ENCODE assay signal across 8 mouse cellular contexts in the genomic region with DNA sequence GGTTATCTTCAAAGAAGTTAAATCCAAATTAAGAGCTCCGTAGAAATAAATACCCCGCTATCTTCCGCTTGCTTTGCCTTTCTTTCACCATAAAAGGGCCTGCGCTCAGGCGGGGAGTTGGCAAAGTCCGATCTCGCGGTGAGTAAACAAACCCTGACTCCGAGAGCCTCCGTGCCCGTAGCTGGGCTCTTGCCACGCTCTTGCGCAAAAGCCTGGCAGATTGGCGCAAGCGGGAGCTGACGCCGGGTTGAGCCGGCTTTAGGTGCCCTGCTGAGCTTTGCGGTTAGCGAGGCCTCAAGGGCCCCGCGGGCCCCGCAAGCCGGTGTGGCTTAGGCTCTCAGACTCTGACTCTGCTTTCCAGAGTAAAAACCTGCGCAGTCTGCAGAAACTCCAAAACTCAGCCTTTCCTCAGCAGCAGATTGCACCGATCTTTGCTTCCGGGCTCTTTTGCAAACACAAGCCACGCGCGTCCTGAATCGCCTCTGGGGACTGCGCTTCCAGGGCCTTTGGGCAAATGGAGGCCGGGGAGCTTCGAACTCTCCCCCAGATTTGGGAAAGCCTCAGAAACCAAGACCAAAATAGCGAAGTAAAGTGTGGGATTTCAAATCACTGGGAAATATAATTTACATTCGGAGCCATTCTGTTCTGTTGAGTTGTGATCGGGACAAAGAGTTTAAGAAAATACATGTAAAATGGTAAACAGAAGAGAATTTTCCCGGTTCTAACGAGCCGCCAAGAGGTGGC. TPM values are rescaled to one million over a fixed set of nuclear protein-coding genes. Genes with fewer than 3 reads are reported as not detected.
DNase-seq lines count a peak whose midpoint lies in the region; ATAC-seq lines count a peak whose summit lies in the region.

No protein-coding gene starts in this region.

- no peaks in the 10 kb centered on the region for H3K9me3 ChIP-seq in forebrain, embryonic 12.5 days
- no peaks in the 10 kb centered on the region for H3K9me3 ChIP-seq in midbrain, embryonic 10.5 days (replicated peaks)

- H3K27me3 ChIP-seq in forebrain, embryonic 12.5 days: peaks cover 96% of the 10 kb centered on the region
- peaks cover 100% of the 10 kb centered on the region for H3K27me3 ChIP-seq in midbrain, embryonic 10.5 days (ENCODE audit: low read depth, poor library complexity, severe bottlenecking)

- peak; percentile 14 for DNase-seq in thymus, postnatal 14 days
- no peak for DNase-seq in thymus, postnatal 0 days (ENCODE audit: low spot score)
- DNase-seq in heart, postnatal 36 days: peak; percentile 72 to 81
- peak; percentile 43 for DNase-seq in large intestine, adult 2 months (ENCODE audit: low read depth, low spot score)
- DNase-seq in midbrain, embryonic 10.5 days (ENCODE audit: low spot score): peak; percentile 50
- DNase-seq in testis, postnatal 10 days (ENCODE audit: low spot score): peak; percentile 49
- no peak for DNase-seq in right cerebral cortex, postnatal 36 days (ENCODE audit: low spot score in 2 of 2)

- H3K4me3 ChIP-seq in forebrain, embryonic 12.5 days (replicated peaks): peak overlapping the region; percentile 46
- peak overlapping the region; percentile 65 for H3K4me3 ChIP-seq in midbrain, embryonic 10.5 days

- WGBS in forebrain, embryonic 12.5 days: under 1% methylated on average over 40 of the region's 40 CpGs
- WGBS in large intestine, adult 2 months: 2% methylated on average over 40 of the region's 40 CpGs
- WGBS in midbrain, embryonic 10.5 days: under 1% methylated on average over 40 of the region's 40 CpGs

- H3K27ac ChIP-seq in forebrain, embryonic 12.5 days: 0 out of 2 replicates have a peak overlapping the region, but pooled peaks have one; percentile 19
- H3K27ac ChIP-seq in midbrain, embryonic 10.5 days (replicated peaks): no peak overlapping the region; the same call in 1 of the 2 replicates

- no peaks in the 10 kb centered on the region for H3K36me3 ChIP-seq in forebrain, embryonic 12.5 days (replicated peaks)
- no peaks in the 10 kb centered on the region for H3K36me3 ChIP-seq in midbrain, embryonic 10.5 days

- peaks cover 45% of the 10 kb centered on the region for H3K4me1 ChIP-seq in forebrain, embryonic 12.5 days
- peaks cover 47% of the 10 kb centered on the region for H3K4me1 ChIP-seq in midbrain, embryonic 10.5 days

- peak overlapping the region; percentile 85 for H3K4me2 ChIP-seq in forebrain, embryonic 12.5 days

- peak overlapping the region; percentile 56 for H3K9ac ChIP-seq in forebrain, embryonic 12.5 days

- no peak for ATAC-seq in forebrain, embryonic 12.5 days (ENCODE audit: low FRiP score)

- intact Hi-C loops in heart, postnatal 36 days (cut with DNase I): no loop called here

RNA-seq across cellular contexts. Expression of a gene that starts 2.6 kb away (rescaled TPM):
- polyA plus RNA-seq in thymus, postnatal 0 days (2015; fragmentation: Nextera tagmentation; extraction: Ambion mirVana): 0.10 TPM in 1 of 2 replicates, not detected in the other
- 16.4 and 16.8 TPM in 2 replicates for polyA plus RNA-seq in forebrain, embryonic 12.5 days (2016; fragmentation: Nextera tagmentation; extraction: Ambion mirVana)
- not detected for total RNA-seq in heart, postnatal 36 days (2021)
- polyA plus RNA-seq in large intestine, adult 2 months (2012; rRNA removed): 0.02 and 0.18 TPM in 2 replicates
- 5.5 and 19.7 TPM in 2 replicates for polyA plus RNA-seq in midbrain, embryonic 10.5 days (2016; fragmentation: Nextera tagmentation; extraction: Ambion mirVana)

RNA-seq across cellular contexts. Expression of a gene that starts 9.4 kb away (rescaled TPM):
- polyA plus RNA-seq in thymus, postnatal 0 days (2015; fragmentation: Nextera tagmentation; extraction: Ambion mirVana): 51.8 and 54.5 TPM in 2 replicates
- 53.4 and 63.4 TPM in 2 replicates for polyA plus RNA-seq in forebrain, embryonic 12.5 days (2016; fragmentation: Nextera tagmentation; extraction: Ambion mirVana)
- total RNA-seq in heart, postnatal 36 days (2021): 10 to 100 TPM; 13.3 to 14.9 TPM
- polyA plus RNA-seq in large intestine, adult 2 months (2012; rRNA removed): 4.1 and 7.0 TPM in 2 replicates
- polyA plus RNA-seq in midbrain, embryonic 10.5 days (2016; fragmentation: Nextera tagmentation; extraction: Ambion mirVana): 56.4 and 57.8 TPM in 2 replicates

Comparison
In these comparisons a context has a peak if more than half of its experiments do, and no peak if none do; other contexts are left out.
1. DNase-seq: peak in thymus, postnatal 14 days (single experiment), heart, postnatal 36 days (2 of 2), large intestine, adult 2 months (single experiment), midbrain, embryonic 10.5 days (single experiment) and testis, postnatal 10 days (single experiment); none in thymus, postnatal 0 days (single experiment) and right cerebral cortex, postnatal 36 days (0 of 2).